Mouse (Mus musculus): ENCODE data around the gene Zfp637. TPM values are rescaled to one million over a fixed set of nuclear protein-coding genes. Genes with fewer than 3 reads are reported as not detected.

Zfp637 gene
- polyA plus RNA-seq, 1 experiment from 2014 or later, result 25.4 TPM

GRCm38 (mm10) chr6:117893435-117893834, 52.5 kb downstream of the Zfp637 start:
- H3K36me3 ChIP-seq (replicated peaks; ENCODE audit: insufficient read depth, low read length), result no peaks in the 10 kb centered on the region
- no peak overlapping the region for H3K9ac ChIP-seq (replicated peaks)
- H3K4me1 ChIP-seq (ENCODE audit: insufficient read depth), result peaks cover 19% of the 10 kb centered on the region
- no peaks in the 10 kb centered on the region for H3K27me3 ChIP-seq (ENCODE audit: insufficient read depth, low read length)
- DNase-seq (no peak), ATAC-seq (no peak)
- 78% methylated on average over 2 of the region's 2 CpGs for WGBS (ENCODE audit: insufficient replicate concordance)
- H3K27ac ChIP-seq (ENCODE audit: low read depth), result no peak overlapping the region
- no peak overlapping the region for H3K4me3 ChIP-seq (ENCODE audit: low read depth, low read length)
- H3K9me3 ChIP-seq (ENCODE audit: low read length), result no peaks in the 10 kb centered on the region
- no peak for TF ChIP-seq CTCF (IDR thresholded peaks at IDR 0.05; ENCODE audit: low read depth)
- TF ChIP-seq EP300 (IDR thresholded peaks at IDR 0.05; ENCODE audit: low read depth), result no peak
- no peak overlapping the region for H3K4me2 ChIP-seq (ENCODE audit: low read depth, low read length)

Other genes with a start within 250 kb of the Zfp637 start
- gene Zfp239, start 20.9 kb downstream of the Zfp637 start, polyA plus RNA-seq (2015; fragmentation: Nextera tagmentation; extraction: Ambion mirVana), result 0.86 and 1.1 TPM in 2 replicates
- 264 and 270 TPM in 2 replicates for gene Hnrnpf, start 59.1 kb downstream of the Zfp637 start, polyA plus RNA-seq (2015; fragmentation: Nextera tagmentation; extraction: Ambion mirVana)
- gene Fxyd4, start 96.5 kb downstream of the Zfp637 start, polyA plus RNA-seq (2015; fragmentation: Nextera tagmentation; extraction: Ambion mirVana), result 0.20 TPM in 1 of 2 replicates, not detected in the other
- 0.06 and 0.11 TPM in 2 replicates for gene Rasgef1a, start 170.3 kb downstream of the Zfp637 start, polyA plus RNA-seq (2015; fragmentation: Nextera tagmentation; extraction: Ambion mirVana)

Data from liver, postnatal 0 days (tissue).